Mouse (Mus musculus): ENCODE measurements around the gene Gng12.

Gene Gng12

GRCm38 (mm10) chr6:67057991-67058696 lies 161.9 kb downstream of the Gng12 start:
- DNase-seq = no peak

DNA sequence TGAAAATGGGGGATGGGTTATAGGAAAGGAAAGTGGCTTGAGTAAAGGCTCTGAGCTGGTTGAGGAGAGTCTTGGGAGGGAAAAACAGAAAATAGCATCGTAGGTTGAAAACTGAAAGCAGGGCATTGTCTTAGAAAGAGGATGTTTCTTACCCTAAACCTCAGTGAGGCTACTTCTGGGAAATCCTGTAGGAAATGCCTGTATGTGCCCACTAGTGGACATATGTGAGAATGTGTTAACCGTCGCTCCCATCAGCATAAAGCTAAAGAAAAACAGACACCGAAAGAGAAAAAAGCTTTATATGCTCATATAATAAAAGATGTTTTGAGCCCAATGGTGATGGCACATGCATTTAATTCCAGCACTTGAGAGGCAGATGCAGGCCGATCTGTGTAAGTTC lies 163.9 kb downstream of the Gng12 start:
- no peak for DNase-seq

DNA sequence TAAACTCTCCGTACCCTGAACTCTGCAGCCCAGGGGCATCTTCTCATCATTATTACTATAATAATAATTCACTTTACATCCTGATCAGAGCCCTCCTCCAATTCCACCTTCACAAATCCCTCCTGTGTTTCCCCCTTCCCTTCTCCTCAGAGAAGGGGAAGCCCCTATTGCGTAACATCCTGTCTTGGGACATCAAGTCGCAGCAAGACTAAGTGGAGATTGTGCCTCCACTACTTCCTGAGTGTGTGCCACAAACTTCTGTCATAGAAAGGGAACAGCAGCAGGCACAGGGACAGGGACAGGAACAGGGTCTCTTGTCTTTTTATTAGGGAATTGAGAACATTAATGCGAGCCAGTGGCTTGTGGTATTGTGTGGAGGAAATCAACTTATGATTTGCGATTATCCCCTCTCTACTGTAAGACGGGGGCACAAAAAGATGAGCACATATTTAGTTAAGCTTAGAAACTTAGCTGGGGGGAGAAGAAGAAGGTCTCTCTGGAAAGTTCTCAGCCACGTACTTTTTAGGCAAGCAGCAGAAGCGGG lies 173.1 kb downstream of the Gng12 start:
- DNase-seq = no peak

- DNase-seq = peak; percentile 31
These were observed 173.7 kb downstream of the Gng12 start for GRCm38 (mm10) chr6:67069800-67070315.

All from kidney, adult 18-20 months (tissue).